ENCODE assay signal across 9 mouse cellular contexts in genomic region chr5:113503276-113503675, GRCm38 (mm10). TPM values are rescaled to one million over a fixed set of nuclear protein-coding genes. Genes with fewer than 3 reads are reported as not detected.
DNase-seq lines count a peak whose midpoint lies in the region; ATAC-seq lines count a peak whose summit lies in the region.
"Had no signal": no experiment of that assay in that cellular context is flagged by ENCODE, and none has a peak within 500 bp of the region (broad histone marks: within the 10 kb centered on the region; RNA-seq: fewer than 3 reads in every experiment).

No protein-coding gene starts in this region.

- H3K4me3 ChIP-seq in embryonic facial prominence, embryonic 13.5 days = no peak overlapping the region

- H3K27ac ChIP-seq in embryonic facial prominence, embryonic 13.5 days = 0 out of 2 replicates have a peak overlapping the region, but pooled peaks have one; percentile 16

- ATAC-seq in embryonic facial prominence, embryonic 13.5 days (ENCODE audit: insufficient number of reproducible peaks, insufficient read depth, low FRiP score, low TSS enrichment, low read depth) = no peak

- H3K9me3 ChIP-seq in embryonic facial prominence, embryonic 13.5 days = no peaks in the 10 kb centered on the region

- H3K27me3 ChIP-seq in embryonic facial prominence, embryonic 13.5 days = peaks cover 6% of the 10 kb centered on the region; the same call in 1 of the 2 replicates

- peaks cover 38% of the 10 kb centered on the region for H3K4me1 ChIP-seq in embryonic facial prominence, embryonic 13.5 days

- intact Hi-C loops in left cerebral cortex, postnatal 4 days (cut with DNase I) = no loop called here

- H3K4me2 ChIP-seq in embryonic facial prominence, embryonic 13.5 days = peak overlapping the region; percentile 26

- no peaks in the 10 kb centered on the region for H3K36me3 ChIP-seq in embryonic facial prominence, embryonic 13.5 days

- H3K9ac ChIP-seq in embryonic facial prominence, embryonic 13.5 days = 0 out of 2 replicates have a peak overlapping the region, but pooled peaks have one; percentile 21

- DNase-seq in layer of hippocampus, adult 9-11 months = peak; percentile 60
- DNase-seq in layer of hippocampus, postnatal 36 days = no peak
- DNase-seq in left cerebral cortex, postnatal 4 days = peak; percentile 73
- DNase-seq in right cerebral cortex, postnatal 10 days (ENCODE audit: low spot score in 2 of 2) = peak; percentile 66 to 69
- DNase-seq in adrenal gland, adult 8-10 months = no peak
- no peak for DNase-seq in thymus, postnatal 10 days (ENCODE audit: low spot score in 2 of 2)
- no peak for DNase-seq in frontal cortex, postnatal 14 days (ENCODE audit: low spot score in 2 of 2)

- 10% methylated on average over 10 of the region's 10 CpGs for WGBS in embryonic facial prominence, embryonic 13.5 days

RNA-seq across cellular contexts. Expression of gene Wscd2, which starts 13.1 kb away (rescaled TPM):
- 10 to 100 TPM; 83.5 to 86.8 TPM for total RNA-seq in layer of hippocampus, postnatal 36 days (2021)
- polyA plus RNA-seq in embryonic facial prominence, embryonic 13.5 days (2015; fragmentation: Nextera tagmentation; extraction: Ambion mirVana) = 12.5 and 14.6 TPM in 2 replicates
- 10 to 100 TPM; 39.4 to 43.9 TPM for total RNA-seq in left cerebral cortex, postnatal 4 days (2021)
- 10 to 100 TPM in 2 of 4 experiments, 1 to 10 TPM in 2; 5.4 to 12.6 (median 9.4) TPM for total RNA-seq in adrenal gland, adult 8-10 months (2022)
- total RNA-seq: common myeloid progenitor, adult 5-6 weeks had no signal

Comparison
In these comparisons a context has a peak if more than half of its experiments do, and no peak if none do; other contexts are left out.
1. DNase-seq: peak in layer of hippocampus, adult 9-11 months (single experiment), left cerebral cortex, postnatal 4 days (single experiment) and right cerebral cortex, postnatal 10 days (2 of 2); none in layer of hippocampus, postnatal 36 days (0 of 2), adrenal gland, adult 8-10 months (single experiment), thymus, postnatal 10 days (0 of 2) and frontal cortex, postnatal 14 days (0 of 2).